Mouse (Mus musculus): Measurements from ENCODE around the gene Kmt2a.

DNA sequence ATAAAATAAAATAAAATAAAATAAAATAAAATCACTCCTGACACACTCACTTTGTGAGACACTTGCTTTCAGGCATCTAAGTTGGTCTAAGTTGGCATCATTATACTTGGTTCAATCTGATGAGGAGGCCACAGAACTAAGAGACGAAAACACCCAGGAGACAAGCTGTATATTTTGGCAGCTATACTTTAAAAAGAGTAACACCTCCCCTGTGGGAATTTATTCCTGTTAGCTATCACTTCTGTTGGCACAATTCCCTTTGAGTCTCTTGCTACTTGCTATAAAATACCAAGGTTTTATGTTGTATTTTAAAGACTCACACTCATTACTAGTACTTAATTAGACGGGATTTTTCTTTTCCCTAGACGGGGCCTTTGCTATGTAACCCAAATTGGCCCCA lies 22.4 kb downstream of the Kmt2a start:
- TF ChIP-seq CTCF (IDR thresholded peaks at IDR 0.05; ENCODE audit: control insufficient read depth, insufficient read depth, low read length) (no peak), POLR2A (IDR thresholded peaks at IDR 0.05; ENCODE audit: borderline replicate concordance, control insufficient read depth, low read depth, low read length) (no peak)

All from bone marrow, adult 2 months (tissue).